Mouse (Mus musculus): ENCODE data around the gene Eif4e2.

DNA sequence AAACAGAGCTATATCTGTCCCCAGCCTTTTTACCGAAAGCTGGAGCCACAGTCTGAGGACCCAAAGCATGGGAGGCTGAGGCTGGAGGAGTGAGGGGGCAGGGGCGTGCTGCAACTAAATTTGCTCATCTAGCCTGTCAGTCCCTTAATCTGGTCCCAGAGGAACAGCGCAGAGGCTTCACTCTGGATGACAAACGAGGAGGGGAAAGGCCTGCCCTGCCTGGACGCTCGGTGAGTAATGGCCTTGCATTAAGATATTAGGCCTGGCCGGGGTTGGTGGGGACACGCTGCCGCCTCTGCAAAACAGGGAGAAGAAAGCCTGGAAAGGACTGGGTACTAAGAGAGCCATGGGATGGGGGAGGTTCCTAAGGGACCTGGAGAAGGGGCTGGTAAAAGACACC is 41.4 kb upstream of the Eif4e2 start:
- TF ChIP-seq CTCF (IDR thresholded peaks at IDR 0.05; ENCODE audit: borderline replicate concordance, insufficient read depth, low read length), result no peak
- TF ChIP-seq POLR2A (IDR thresholded peaks at IDR 0.05; ENCODE audit: low read depth, low read length), result no peak

Measured in embryonic fibroblast, embryonic 13.5 days (primary cell).